Mouse (Mus musculus): ENCODE measurements around the gene S1pr2.

- TF ChIP-seq CTCF (IDR thresholded peaks at IDR 0.05; ENCODE audit: low read depth, low read length) (no peak; the same call in 1 of the 2 replicates), POLR2A (IDR thresholded peaks at IDR 0.05; ENCODE audit: borderline replicate concordance, low read depth, low read length) (no peak)
These were observed 23.9 kb downstream of the S1pr2 start for GRCm38 (mm10) chr9:20952520-20953227.
